Mouse (Mus musculus): ENCODE data around the gene Glod4. TPM values are rescaled to one million over a fixed set of nuclear protein-coding genes. Genes with fewer than 3 reads are reported as not detected.

The Glod4 gene
- polyA plus RNA-seq, 1 experiment: 28.0 TPM

- no peak for DNase-seq
- TF ChIP-seq POLR2A (IDR thresholded peaks at IDR 0.05; ENCODE audit: low read depth, low read length): no peak
- TF ChIP-seq CTCF (conservative IDR thresholded peaks at IDR 0.05; ENCODE audit: insufficient read depth, insufficient read length, low read depth, low read length): no peak
- H3K4me1 ChIP-seq (ENCODE audit: control insufficient read depth, insufficient read depth, low read length): peaks cover 21% of the 10 kb centered on the region
- no peak overlapping the region for H3K4me3 ChIP-seq (ENCODE audit: insufficient read depth, low read depth, low read length)
- H3K27ac ChIP-seq (ENCODE audit: insufficient read depth, low read depth, low read length): no peak overlapping the region
- WGBS: 56% methylated on average over 8 of the region's 8 CpGs
- no peaks in the 10 kb centered on the region for H3K27me3 ChIP-seq (replicated peaks; ENCODE audit: control insufficient read depth, insufficient read depth, low read length)
- peaks cover 2% of the 10 kb centered on the region; the same call in 1 of the 2 replicates for H3K36me3 ChIP-seq (ENCODE audit: control insufficient read depth, insufficient read depth, low read length)
Measured at GRCm38 (mm10) chr11:76125386-76125785, 118.1 kb downstream of the Glod4 start.

GRCm38 (mm10) chr11:76123517-76123916 lies 120.0 kb downstream of the Glod4 start:
- Histone ChIP-seq H3K36me3 (ENCODE audit: control insufficient read depth, insufficient read depth, low read length) (peaks cover 2% of the 10 kb centered on the region; the same call in 1 of the 2 replicates), H3K27me3 (replicated peaks; ENCODE audit: control insufficient read depth, insufficient read depth, low read length) (no peaks in the 10 kb centered on the region), H3K4me3 (ENCODE audit: insufficient read depth, low read depth, low read length) (no peak overlapping the region), H3K4me1 (ENCODE audit: control insufficient read depth, insufficient read depth, low read length) (peaks cover 27% of the 10 kb centered on the region), H3K27ac (ENCODE audit: insufficient read depth, low read depth, low read length) (no peak overlapping the region)
- WGBS: 96% methylated on average over 1 of the region's 1 CpGs
- DNase-seq: no peak
- TF ChIP-seq POLR2A (IDR thresholded peaks at IDR 0.05; ENCODE audit: low read depth, low read length) (no peak), CTCF (conservative IDR thresholded peaks at IDR 0.05; ENCODE audit: insufficient read depth, insufficient read length, low read depth, low read length) (no peak)

DNA sequence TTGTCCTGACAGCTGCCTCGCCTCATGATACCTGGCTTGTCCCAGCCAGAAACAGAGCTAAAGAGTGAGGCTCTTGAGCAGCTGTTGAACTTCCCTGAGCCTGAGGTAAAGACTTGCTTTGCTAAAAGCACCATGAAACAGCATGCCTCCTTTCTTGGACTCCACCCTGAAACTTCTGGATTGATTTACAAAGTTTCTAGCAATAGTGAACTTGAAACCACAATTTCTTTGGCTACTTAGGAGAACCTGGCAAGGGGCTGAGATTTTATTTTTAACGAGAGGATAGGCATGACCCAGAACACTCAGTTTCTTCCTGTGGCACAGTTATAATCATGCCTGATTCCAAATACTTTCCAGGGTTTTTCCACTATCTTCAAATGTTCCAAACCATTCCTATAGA lies 121.0 kb downstream of the Glod4 start:
- WGBS: 52% methylated on average over 2 of the region's 2 CpGs

DNA sequence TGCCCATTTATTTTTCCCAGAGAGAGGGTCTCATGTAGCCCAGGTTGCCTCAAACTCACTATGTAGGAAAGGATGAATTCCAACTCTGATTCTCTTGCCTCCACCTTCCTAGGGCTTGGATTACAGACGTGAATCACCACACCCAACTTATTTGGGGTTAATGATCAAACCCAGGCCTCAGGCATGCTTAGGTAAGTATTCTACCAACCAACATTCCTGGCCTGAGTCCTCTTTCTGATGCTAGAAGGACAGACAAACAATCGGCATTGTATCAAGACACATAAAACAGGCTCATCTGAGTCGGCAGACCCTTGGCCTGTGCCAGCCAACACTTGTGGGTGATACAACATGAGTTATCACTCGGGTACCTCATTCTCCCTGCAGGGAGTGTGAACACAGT lies 122.4 kb downstream of the Glod4 start:
- H3K27me3 ChIP-seq (replicated peaks; ENCODE audit: control insufficient read depth, insufficient read depth, low read length): no peaks in the 10 kb centered on the region
- H3K27ac ChIP-seq (ENCODE audit: insufficient read depth, low read depth, low read length): peak overlapping the region; percentile 81
- peaks cover 27% of the 10 kb centered on the region for H3K4me1 ChIP-seq (ENCODE audit: control insufficient read depth, insufficient read depth, low read length)
- no peak overlapping the region for H3K4me3 ChIP-seq (ENCODE audit: insufficient read depth, low read depth, low read length)
- DNase-seq: peak; percentile 89
- H3K36me3 ChIP-seq (ENCODE audit: control insufficient read depth, insufficient read depth, low read length): peaks cover 4% of the 10 kb centered on the region; the same call in 1 of the 2 replicates
- TF ChIP-seq POLR2A (IDR thresholded peaks at IDR 0.05; ENCODE audit: low read depth, low read length) (no peak), CTCF (conservative IDR thresholded peaks at IDR 0.05; ENCODE audit: insufficient read depth, insufficient read length, low read depth, low read length) (no peak)
- 43% methylated on average over 4 of the region's 4 CpGs for WGBS

More for the DNA sequence above, 121.0 kb downstream of the Glod4 start:
- no peak overlapping the region for H3K4me3 ChIP-seq (ENCODE audit: insufficient read depth, low read depth, low read length)
- H3K36me3 ChIP-seq (ENCODE audit: control insufficient read depth, insufficient read depth, low read length): peaks cover 2% of the 10 kb centered on the region; the same call in 1 of the 2 replicates
- no peaks in the 10 kb centered on the region for H3K27me3 ChIP-seq (replicated peaks; ENCODE audit: control insufficient read depth, insufficient read depth, low read length)
- DNase-seq: peak; percentile 54
- no peak for TF ChIP-seq CTCF (conservative IDR thresholded peaks at IDR 0.05; ENCODE audit: insufficient read depth, insufficient read length, low read depth, low read length)
- no peak for TF ChIP-seq POLR2A (IDR thresholded peaks at IDR 0.05; ENCODE audit: low read depth, low read length)
- H3K27ac ChIP-seq (ENCODE audit: insufficient read depth, low read depth, low read length): peak overlapping the region; percentile 53
- H3K4me1 ChIP-seq (ENCODE audit: control insufficient read depth, insufficient read depth, low read length): peaks cover 27% of the 10 kb centered on the region

- WGBS: 48% methylated on average over 10 of the region's 10 CpGs
- peak; percentile 73 for DNase-seq
- H3K36me3 ChIP-seq (ENCODE audit: control insufficient read depth, insufficient read depth, low read length): peaks cover 5% of the 10 kb centered on the region; the same call in 1 of the 2 replicates
Measured at GRCm38 (mm10) chr11:76120407-76120901, 123.1 kb downstream of the Glod4 start.

DNA sequence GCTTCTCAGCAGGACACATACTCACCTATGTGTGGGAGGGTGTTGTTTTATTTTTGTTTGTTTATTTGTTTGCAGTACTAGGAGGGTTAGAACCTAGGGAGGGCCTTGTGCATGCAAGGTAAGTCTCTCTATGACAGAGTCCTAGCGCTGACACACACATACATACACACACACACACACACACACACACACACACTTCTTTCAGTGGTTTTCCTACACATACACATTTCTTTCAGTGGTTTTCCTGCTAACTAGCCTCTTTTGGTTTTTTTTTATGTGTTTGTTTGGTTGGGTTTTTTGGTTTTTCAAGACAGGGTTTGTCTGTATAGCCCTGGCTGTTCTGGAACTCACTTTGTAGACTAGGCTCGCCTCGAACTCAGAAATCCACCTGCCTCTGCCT lies 133.1 kb downstream of the Glod4 start:
- Histone ChIP-seq H3K27me3 (replicated peaks; ENCODE audit: control insufficient read depth, insufficient read depth, low read length) (no peaks in the 10 kb centered on the region), H3K4me1 (ENCODE audit: control insufficient read depth, insufficient read depth, low read length) (no peaks in the 10 kb centered on the region), H3K36me3 (ENCODE audit: control insufficient read depth, insufficient read depth, low read length) (peaks cover 5% of the 10 kb centered on the region), H3K4me3 (ENCODE audit: insufficient read depth, low read depth, low read length) (no peak overlapping the region), H3K27ac (ENCODE audit: insufficient read depth, low read depth, low read length) (no peak overlapping the region)
- no peak for DNase-seq
- 95% methylated on average over 3 of the region's 3 CpGs for WGBS
- TF ChIP-seq POLR2A (IDR thresholded peaks at IDR 0.05; ENCODE audit: low read depth, low read length) (no peak), CTCF (conservative IDR thresholded peaks at IDR 0.05; ENCODE audit: insufficient read depth, insufficient read length, low read depth, low read length) (no peak)

More at GRCm38 (mm10) chr11:76120407-76120901, 123.1 kb downstream of the Glod4 start:
- H3K27ac ChIP-seq (ENCODE audit: insufficient read depth, low read depth, low read length): peak overlapping the region; percentile 71
- H3K4me1 ChIP-seq (ENCODE audit: control insufficient read depth, insufficient read depth, low read length): peaks cover 24% of the 10 kb centered on the region
- no peaks in the 10 kb centered on the region for H3K27me3 ChIP-seq (replicated peaks; ENCODE audit: control insufficient read depth, insufficient read depth, low read length)
- TF ChIP-seq POLR2A (IDR thresholded peaks at IDR 0.05; ENCODE audit: low read depth, low read length): no peak
- TF ChIP-seq CTCF (conservative IDR thresholded peaks at IDR 0.05; ENCODE audit: insufficient read depth, insufficient read length, low read depth, low read length): no peak
- no peak overlapping the region for H3K4me3 ChIP-seq (ENCODE audit: insufficient read depth, low read depth, low read length)

DNA sequence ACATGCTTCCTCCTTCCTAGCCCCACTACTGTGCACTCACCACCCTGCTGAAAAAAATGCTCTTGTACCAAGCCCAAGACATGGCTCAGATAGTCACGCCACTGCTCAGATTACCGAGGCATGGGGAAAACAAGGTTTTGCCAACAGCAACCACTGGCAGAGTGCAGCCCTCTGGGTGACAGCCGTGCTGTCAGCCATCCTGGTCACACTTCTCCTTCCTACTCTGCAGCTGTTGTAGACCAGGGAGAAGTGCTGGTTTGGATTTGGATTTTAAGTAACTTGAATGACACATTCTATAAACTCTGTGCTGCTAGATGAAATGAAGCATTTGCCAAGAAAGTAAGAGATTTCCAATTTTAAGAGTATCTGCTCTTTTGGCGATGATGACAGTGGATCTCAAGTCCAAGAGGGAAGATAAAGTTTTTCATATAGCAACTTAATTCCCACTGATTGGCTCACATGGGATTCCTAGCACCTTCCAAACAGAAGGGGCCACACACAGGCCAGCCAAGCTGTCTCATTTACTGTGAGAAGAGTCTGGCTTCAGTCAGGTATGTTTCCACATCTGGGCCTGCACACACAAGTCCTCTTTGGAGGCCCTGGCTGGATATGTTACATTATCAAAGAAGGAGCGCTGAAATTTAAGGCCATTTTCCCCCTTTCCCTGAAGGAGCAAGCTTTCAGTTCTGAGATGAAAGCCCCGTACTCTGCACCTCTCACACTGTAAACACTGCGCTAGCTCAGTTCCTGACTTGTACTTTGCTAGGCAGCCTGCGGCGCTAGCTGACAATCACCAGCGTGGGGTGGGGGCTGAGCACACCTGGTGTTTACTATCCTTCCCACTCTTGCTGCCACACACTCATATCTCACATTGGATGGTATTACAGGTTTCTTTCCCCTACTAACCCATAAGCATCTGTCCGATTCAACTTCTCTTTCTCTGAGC lies 136.7 kb downstream of the Glod4 start:
- Histone ChIP-seq H3K4me1 (ENCODE audit: control insufficient read depth, insufficient read depth, low read length) (0 out of 2 replicates have a peak, but pooled peaks cover 2% of the 10 kb centered on the region), H3K4me3 (ENCODE audit: insufficient read depth, low read depth, low read length) (no peak overlapping the region), H3K27ac (ENCODE audit: insufficient read depth, low read depth, low read length) (no peak overlapping the region), H3K36me3 (ENCODE audit: control insufficient read depth, insufficient read depth, low read length) (peaks cover 3% of the 10 kb centered on the region), H3K27me3 (replicated peaks; ENCODE audit: control insufficient read depth, insufficient read depth, low read length) (no peaks in the 10 kb centered on the region)
- TF ChIP-seq CTCF (conservative IDR thresholded peaks at IDR 0.05; ENCODE audit: insufficient read depth, insufficient read length, low read depth, low read length) (no peak), POLR2A (IDR thresholded peaks at IDR 0.05; ENCODE audit: low read depth, low read length) (no peak)
- no peak for DNase-seq
- 86% methylated on average over 11 of the region's 11 CpGs for WGBS

Data from kidney, adult 2 months (tissue).